Mouse (Mus musculus) retina, embryonic 14.5 days (tissue): ENCODE results near the gene Ss18l2.

Source experiments
- DNase-seq: peaks from one replicate; pipeline ENCODE4 v3.0.0-alpha.2; 2015; ENCODE audit warnings: low spot score

Ss18l2 gene

GRCm38 (mm10) chr9:121704261-121704645, 5.9 kb upstream of the Ss18l2 start:
- DNase-seq = no peak

GRCm38 (mm10) chr9:121704646-121705625, 5.2 kb upstream of the Ss18l2 start, which contains the start of gene Sec22c:
Gene Sec22c, minus strand, starts transcription at chr9:121705490.
- peak; percentile 93 for DNase-seq

- no peak for DNase-seq
Measured at GRCm38 (mm10) chr9:121706029-121706675, 4.0 kb upstream of the Ss18l2 start.

- DNase-seq = no peak
Measured at GRCm38 (mm10) chr9:121707801-121708200, 2.3 kb upstream of the Ss18l2 start.

- no peak for DNase-seq
Measured at GRCm38 (mm10) chr9:121708506-121709486, 1.3 kb upstream of the Ss18l2 start.

- no peak for DNase-seq
Measured at GRCm38 (mm10) chr9:121710584-121710975, 451 bp downstream of the Ss18l2 start.

- DNase-seq = no peak
Measured at GRCm38 (mm10) chr9:121717048-121717447, 6.9 kb downstream of the Ss18l2 start.

- no peak for DNase-seq
Measured at GRCm38 (mm10) chr9:121718070-121718705, 8.1 kb downstream of the Ss18l2 start.

GRCm38 (mm10) chr9:121718792-121719318, 8.7 kb downstream of the Ss18l2 start, which contains the start of gene Nktr:
Gene Nktr, plus strand, starts transcription at chr9:121719169.
- DNase-seq = peak; percentile 99

GRCm38 (mm10) chr9:121719347-121720331, 9.5 kb downstream of the Ss18l2 start:
- peak; percentile 62 for DNase-seq

GRCm38 (mm10) chr9:121740490-121740889, 30.4 kb downstream of the Ss18l2 start:
- no peak for DNase-seq

- DNase-seq = no peak
Measured at GRCm38 (mm10) chr9:121741168-121741567, 31.0 kb downstream of the Ss18l2 start.

GRCm38 (mm10) chr9:121744051-121744450, 33.9 kb downstream of the Ss18l2 start:
- DNase-seq = no peak

- DNase-seq = no peak
Measured at GRCm38 (mm10) chr9:121752774-121753173, 42.6 kb downstream of the Ss18l2 start.

- DNase-seq = no peak
Measured at GRCm38 (mm10) chr9:121754624-121755023, 44.5 kb downstream of the Ss18l2 start.

GRCm38 (mm10) chr9:121756785-121757184, 46.7 kb downstream of the Ss18l2 start:
- DNase-seq = no peak

GRCm38 (mm10) chr9:121757432-121757831, 47.3 kb downstream of the Ss18l2 start:
- DNase-seq = no peak

- DNase-seq = peak; percentile 18
Measured at GRCm38 (mm10) chr9:121757835-121758814, 48.0 kb downstream of the Ss18l2 start.
